Mouse (Mus musculus) heart, embryonic 15.5 days (tissue): ENCODE results near the gene Wdr46. TPM values are rescaled to one million over a fixed set of nuclear protein-coding genes. Genes with fewer than 3 reads are reported as not detected.

Experiments used
- ATAC-seq: fragments of 200-750 bp; cut with Nextera tagmentation; replicated peaks from 2 replicates; pipeline ENCODE4 v1.8.0; 2017; ENCODE audit warnings: low read depth, moderate TSS enrichment; ENCODE audit not compliant: insufficient number of reproducible peaks, insufficient read depth, low FRiP score
- H3K27ac ChIP-seq: fragments of 300-500 bp; sonication (generic); 2 replicates; pipeline ENCODE4 v1.5.1; 2015; ENCODE audit warnings: mild to moderate bottlenecking, inconsistent platforms
- H3K27me3 ChIP-seq: fragments of 300-500 bp; sonication (generic); 2 replicates; pipeline ENCODE4 v1.6.1; 2015; ENCODE audit warnings: inconsistent platforms
- H3K36me3 ChIP-seq: fragments of 300-500 bp; sonication (generic); 2 replicates; pipeline ENCODE4 v1.6.1; 2015; ENCODE audit warnings: mild to moderate bottlenecking, inconsistent platforms
- H3K4me1 ChIP-seq: fragments of 300-500 bp; sonication (generic); replicated peaks from 2 replicates; pipeline ENCODE4 v1.6.1; 2015; ENCODE audit warnings: inconsistent platforms
- H3K4me2 ChIP-seq: fragments of 300-500 bp; sonication (generic); 2 replicates; pipeline ENCODE4 v1.6.1; 2015; ENCODE audit warnings: inconsistent platforms, mild to moderate bottlenecking, moderate library complexity
- H3K4me3 ChIP-seq: fragments of 300-500 bp; sonication (generic); 2 replicates; pipeline ENCODE4 v1.5.1; 2015; ENCODE audit warnings: mild to moderate bottlenecking, inconsistent platforms
- H3K9ac ChIP-seq: fragments of 300-500 bp; sonication (generic); 2 replicates; pipeline ENCODE4 v1.6.1; 2015; ENCODE audit warnings: mild to moderate bottlenecking, inconsistent platforms
- H3K9me3 ChIP-seq: fragments of 300-500 bp; sonication (generic); replicated peaks from 2 replicates; pipeline ENCODE4 v1.6.1; 2016; ENCODE audit warnings: inconsistent platforms
- WGBS: fragments of 180-500 bp; shearing (Covaris S2); methylation state at CpG from one replicate; pipeline ENCODE4 v1.1.7; 2015; ENCODE audit warnings: mixed read lengths; 5-methylcytosine and 5-hydroxymethylcytosine counted together
- polyA plus RNA-seq: library from polyadenylated mRNA; unstranded; fragments of >200 nt; fragmentation: Nextera tagmentation; extraction: Ambion mirVana; gene quantifications from 2 replicates; pipeline ENCODE4 v1.2.1, GENCODE M21; 2015

The Wdr46 gene
- polyA plus RNA-seq, 1 experiment from 2014 or later = 16.3 TPM

- ATAC-seq = no peak
- WGBS = 48% methylated on average over 18 of the region's 18 CpGs
- H3K9ac ChIP-seq = peak overlapping the region; percentile 87; the same call in 1 of the 2 replicates
- peak overlapping the region; percentile 87 for H3K4me2 ChIP-seq
- H3K4me3 ChIP-seq = peak overlapping the region; percentile 77
- H3K4me1 ChIP-seq = peaks cover 26% of the 10 kb centered on the region
- no peaks in the 10 kb centered on the region for H3K9me3 ChIP-seq
- no peak overlapping the region for H3K27ac ChIP-seq
- H3K27me3 ChIP-seq = no peaks in the 10 kb centered on the region
- H3K36me3 ChIP-seq = peaks cover 31% of the 10 kb centered on the region
Observed at GRCm38 (mm10) chr17:33931159-33931866, 9.1 kb upstream of the Wdr46 start.

- Histone ChIP-seq H3K9me3 (no peaks in the 10 kb centered on the region), H3K4me1 (peaks cover 26% of the 10 kb centered on the region), H3K4me3 (0 out of 2 replicates have a peak overlapping the region, but pooled peaks have one; percentile 77), H3K36me3 (peaks cover 32% of the 10 kb centered on the region; the same call in 1 of the 2 replicates), H3K9ac (no peak overlapping the region), H3K27ac (no peak overlapping the region), H3K4me2 (peak overlapping the region; percentile 87; the same call in 1 of the 2 replicates), H3K27me3 (no peaks in the 10 kb centered on the region)
- ATAC-seq = no peak
- WGBS = 89% methylated on average over 11 of the region's 11 CpGs
Observed at GRCm38 (mm10) chr17:33931947-33932346, 8.5 kb upstream of the Wdr46 start.

GRCm38 (mm10) chr17:33932448-33932847 lies 8.0 kb upstream of the Wdr46 start:
- H3K27me3 ChIP-seq = no peaks in the 10 kb centered on the region
- no peaks in the 10 kb centered on the region for H3K9me3 ChIP-seq
- no peak for ATAC-seq
- H3K4me1 ChIP-seq = peaks cover 26% of the 10 kb centered on the region
- H3K4me3 ChIP-seq = no peak overlapping the region
- 81% methylated on average over 14 of the region's 14 CpGs for WGBS
- H3K36me3 ChIP-seq = peaks cover 37% of the 10 kb centered on the region; the same call in 1 of the 2 replicates
- H3K9ac ChIP-seq = no peak overlapping the region
- H3K4me2 ChIP-seq = no peak overlapping the region
- H3K27ac ChIP-seq = no peak overlapping the region

GRCm38 (mm10) chr17:33932970-33933369 lies 7.5 kb upstream of the Wdr46 start:
- H3K36me3 ChIP-seq = peaks cover 40% of the 10 kb centered on the region; the same call in 1 of the 2 replicates
- H3K4me2 ChIP-seq = no peak overlapping the region
- H3K9ac ChIP-seq = no peak overlapping the region
- no peaks in the 10 kb centered on the region for H3K27me3 ChIP-seq
- H3K4me3 ChIP-seq = no peak overlapping the region
- no peaks in the 10 kb centered on the region for H3K9me3 ChIP-seq
- H3K4me1 ChIP-seq = peaks cover 22% of the 10 kb centered on the region
- 91% methylated on average over 15 of the region's 15 CpGs for WGBS
- H3K27ac ChIP-seq = no peak overlapping the region
- no peak for ATAC-seq

- ATAC-seq = no peak
- no peaks in the 10 kb centered on the region for H3K9me3 ChIP-seq
- no peak overlapping the region for H3K9ac ChIP-seq
- no peak overlapping the region for H3K4me3 ChIP-seq
- no peak overlapping the region for H3K27ac ChIP-seq
- WGBS = 88% methylated on average over 21 of the region's 21 CpGs
- peaks cover 20% of the 10 kb centered on the region for H3K4me1 ChIP-seq
- peaks cover 40% of the 10 kb centered on the region; the same call in 1 of the 2 replicates for H3K36me3 ChIP-seq
- no peak overlapping the region for H3K4me2 ChIP-seq
- H3K27me3 ChIP-seq = no peaks in the 10 kb centered on the region
Observed at GRCm38 (mm10) chr17:33935422-33936055, 4.9 kb upstream of the Wdr46 start.

GRCm38 (mm10) chr17:33936993-33937392 lies 3.5 kb upstream of the Wdr46 start:
- Histone ChIP-seq H3K9ac (no peak overlapping the region), H3K36me3 (peaks cover 39% of the 10 kb centered on the region; the same call in 1 of the 2 replicates), H3K4me1 (peaks cover 18% of the 10 kb centered on the region), H3K27ac (no peak overlapping the region), H3K27me3 (no peaks in the 10 kb centered on the region), H3K4me2 (no peak overlapping the region), H3K4me3 (no peak overlapping the region), H3K9me3 (no peaks in the 10 kb centered on the region)
- no peak for ATAC-seq
- 81% methylated on average over 15 of the region's 15 CpGs for WGBS

- H3K27ac ChIP-seq = no peak overlapping the region
- H3K4me2 ChIP-seq = peak overlapping the region; percentile 82; the same call in 1 of the 2 replicates
- WGBS = 75% methylated on average over 11 of the region's 11 CpGs
- peaks cover 23% of the 10 kb centered on the region; the same call in 1 of the 2 replicates for H3K36me3 ChIP-seq
- peak overlapping the region; percentile 91 for H3K4me3 ChIP-seq
- H3K9me3 ChIP-seq = no peaks in the 10 kb centered on the region
- H3K27me3 ChIP-seq = no peaks in the 10 kb centered on the region
- H3K4me1 ChIP-seq = peaks cover 18% of the 10 kb centered on the region
- H3K9ac ChIP-seq = no peak overlapping the region
- no peak for ATAC-seq
Observed at GRCm38 (mm10) chr17:33938783-33939182, 1.7 kb upstream of the Wdr46 start.

- ATAC-seq = 0 out of 2 replicates have a peak, but pooled peaks have one; percentile 4
- H3K4me2 ChIP-seq = peak overlapping the region; percentile 82
- WGBS = 2% methylated on average over 26 of the region's 26 CpGs
- no peaks in the 10 kb centered on the region for H3K27me3 ChIP-seq
- peak overlapping the region; percentile 80 for H3K9ac ChIP-seq
- peaks cover 18% of the 10 kb centered on the region for H3K4me1 ChIP-seq
- H3K36me3 ChIP-seq = peaks cover 27% of the 10 kb centered on the region; the same call in 1 of the 2 replicates
- no peaks in the 10 kb centered on the region for H3K9me3 ChIP-seq
- H3K27ac ChIP-seq = no peak overlapping the region
- H3K4me3 ChIP-seq = peak overlapping the region; percentile 91
Observed at GRCm38 (mm10) chr17:33940981-33941380, 521 bp downstream of the Wdr46 start.

- no peak for ATAC-seq
Observed at GRCm38 (mm10) chr17:33941381-33941780, 921 bp downstream of the Wdr46 start.

GRCm38 (mm10) chr17:33943454-33943853 lies 3.0 kb downstream of the Wdr46 start:
- Histone ChIP-seq H3K9me3 (no peaks in the 10 kb centered on the region), H3K4me2 (no peak overlapping the region), H3K9ac (no peak overlapping the region), H3K36me3 (peaks cover 20% of the 10 kb centered on the region; the same call in 1 of the 2 replicates), H3K4me1 (peaks cover 18% of the 10 kb centered on the region), H3K4me3 (no peak overlapping the region), H3K27ac (no peak overlapping the region), H3K27me3 (no peaks in the 10 kb centered on the region)
- ATAC-seq = no peak
- WGBS = 92% methylated on average over 15 of the region's 15 CpGs

More at GRCm38 (mm10) chr17:33941381-33941780, 921 bp downstream of the Wdr46 start:
- Histone ChIP-seq H3K9ac (peak overlapping the region; percentile 80), H3K9me3 (no peaks in the 10 kb centered on the region), H3K4me2 (peak overlapping the region; percentile 82), H3K27me3 (no peaks in the 10 kb centered on the region), H3K4me1 (peaks cover 18% of the 10 kb centered on the region), H3K4me3 (peak overlapping the region; percentile 91), H3K36me3 (peaks cover 30% of the 10 kb centered on the region; the same call in 1 of the 2 replicates), H3K27ac (no peak overlapping the region)
- 51% methylated on average over 19 of the region's 19 CpGs for WGBS

GRCm38 (mm10) chr17:33947430-33948089 lies 7.1 kb downstream of the Wdr46 start:
- Histone ChIP-seq H3K4me2 (no peak overlapping the region), H3K27ac (no peak overlapping the region), H3K9ac (no peak overlapping the region), H3K9me3 (no peaks in the 10 kb centered on the region), H3K4me1 (peaks cover 31% of the 10 kb centered on the region), H3K4me3 (no peak overlapping the region), H3K27me3 (no peaks in the 10 kb centered on the region), H3K36me3 (peaks cover 30% of the 10 kb centered on the region)
- WGBS = 78% methylated on average over 10 of the region's 10 CpGs
- no peak for ATAC-seq
